Mouse (Mus musculus): ENCODE data around the gene Fnip2.

The Fnip2 gene

DNA sequence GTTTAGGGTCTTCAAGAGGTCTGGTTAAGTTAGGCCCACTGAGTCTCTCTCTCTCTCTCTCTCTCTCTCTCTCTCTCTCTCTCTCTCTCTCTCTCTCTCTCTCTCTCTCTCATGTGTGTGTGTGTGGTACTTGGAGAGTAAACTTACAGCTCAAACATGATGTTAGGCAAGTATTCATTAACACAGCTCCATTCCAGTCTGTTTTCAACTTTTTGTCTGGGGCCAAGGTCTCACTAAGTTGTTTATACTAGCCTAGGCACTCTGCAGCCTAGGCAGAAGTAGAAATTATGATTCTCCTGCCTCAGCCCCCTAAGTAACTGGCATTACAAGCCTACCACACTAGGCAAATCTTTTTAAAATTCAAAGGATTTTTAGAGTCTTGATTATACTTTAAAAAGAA lies 151.7 kb downstream of the Fnip2 start:
- no peak for DNase-seq (ENCODE audit: low spot score in 2 of 2)

GRCm38 (mm10) chr3:79415081-79415480 lies 152.5 kb downstream of the Fnip2 start:
- DNase-seq (ENCODE audit: low spot score in 2 of 2): no peak

- no peak for DNase-seq (ENCODE audit: low spot score in 2 of 2)
Observed at GRCm38 (mm10) chr3:79413492-79413891, 154.1 kb downstream of the Fnip2 start.

- no peak for DNase-seq (ENCODE audit: low spot score in 2 of 2)
Observed at GRCm38 (mm10) chr3:79411666-79412065, 155.9 kb downstream of the Fnip2 start.

DNA sequence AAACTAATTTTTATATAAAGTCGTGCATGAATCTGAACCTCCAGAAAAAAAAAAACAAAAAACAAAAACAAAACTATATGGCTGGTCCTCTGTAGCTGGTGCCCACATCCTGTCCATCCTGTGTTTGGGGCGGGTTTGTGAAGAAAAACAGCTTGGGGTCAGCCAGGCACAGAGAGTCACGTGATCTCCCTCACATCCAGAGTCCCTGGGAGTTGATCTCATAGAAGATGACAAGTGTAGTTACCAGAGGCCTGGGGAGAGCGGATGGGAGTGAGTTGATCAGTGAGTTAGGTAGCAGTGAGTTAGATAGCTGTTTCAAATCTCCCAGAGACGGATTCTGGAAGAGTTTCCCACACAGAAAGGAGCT lies 157.0 kb downstream of the Fnip2 start:
- DNase-seq (ENCODE audit: low spot score in 2 of 2): no peak

DNA sequence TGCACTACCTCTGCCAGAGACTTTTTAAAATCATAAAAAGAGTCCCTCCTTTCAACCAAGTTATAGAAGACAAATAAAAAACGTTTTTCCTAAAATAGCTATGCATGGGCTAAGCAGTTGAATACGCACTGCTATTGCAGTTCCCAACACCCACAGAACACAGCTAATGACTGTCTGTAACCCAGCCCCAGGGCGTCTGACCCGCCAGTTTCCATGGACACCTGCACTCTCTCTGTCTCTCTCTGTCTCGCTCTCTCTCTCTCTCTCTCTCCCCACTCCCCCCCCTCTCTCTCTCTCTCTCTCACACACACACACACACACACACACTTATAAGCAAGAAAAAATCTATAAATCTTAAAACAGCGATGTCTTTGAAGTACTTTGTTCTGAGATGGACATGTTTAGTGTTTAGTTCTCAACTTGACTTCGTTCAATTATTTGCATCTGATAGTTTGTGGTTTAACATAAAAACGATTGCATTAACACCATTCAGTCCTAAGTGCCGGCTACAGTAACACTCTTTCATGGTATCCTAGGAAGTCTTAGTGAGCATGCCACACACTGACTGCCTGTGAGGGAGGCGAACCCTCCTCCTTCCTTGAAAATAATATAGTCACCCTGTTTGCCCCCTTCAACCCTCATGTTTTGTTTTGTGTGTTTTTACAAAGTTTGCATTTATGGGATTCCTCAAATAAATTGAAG lies 157.5 kb downstream of the Fnip2 start:
- DNase-seq (ENCODE audit: low spot score in 2 of 2): no peak

DNA sequence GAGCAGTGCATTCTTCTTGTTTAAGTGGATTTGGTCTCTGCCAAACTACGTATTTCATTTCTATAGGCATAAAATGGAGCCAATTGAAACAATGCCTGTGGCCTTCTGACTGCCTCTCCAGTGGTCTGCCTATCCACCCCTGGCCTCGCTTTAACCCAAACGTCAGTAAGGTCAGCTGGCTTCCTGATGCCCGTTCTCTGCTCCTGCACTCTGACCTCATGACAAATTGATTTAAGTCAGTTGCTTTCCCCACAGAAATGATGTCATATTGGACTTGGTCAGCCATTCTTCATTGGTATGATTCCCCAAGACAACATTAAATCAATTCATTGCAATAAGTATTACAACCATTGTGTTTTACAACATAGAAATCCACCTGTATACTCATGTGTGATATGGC lies 159.1 kb downstream of the Fnip2 start:
- no peak for DNase-seq (ENCODE audit: low spot score in 2 of 2)

All from urinary bladder, postnatal 4 days (tissue).